Mouse (Mus musculus): Measurements from ENCODE around the gene Parg. TPM values are rescaled to one million over a fixed set of nuclear protein-coding genes. Genes with fewer than 3 reads are reported as not detected.
"Not testable (repeated sequence)": the region's sequence is repeated elsewhere in the genome, so short reads cannot be mapped to it uniquely, and the experiment has no call there.

Parg gene
- polyA plus RNA-seq, 1 experiment = 10.5 TPM

GRCm38 (mm10) chr14:32166840-32167239 is 34.9 kb upstream of the Parg start:
- Histone ChIP-seq H3K4me2 (ENCODE audit: low read depth) (peak overlapping the region; percentile 65), H3K79me2 (ENCODE audit: control insufficient read depth, insufficient read depth) (peaks cover 81% of the 10 kb centered on the region), H3K36me3 (ENCODE audit: control insufficient read depth, insufficient read depth) (peaks cover 4% of the 10 kb centered on the region), H3K27me3 (ENCODE audit: control insufficient read depth, insufficient read depth, insufficient read length) (no peaks in the 10 kb centered on the region), H3ac (ENCODE audit: control insufficient read depth, insufficient read length) (no peak overlapping the region), H3K4me3 (no peak overlapping the region)
- TF ChIP-seq TCF3 (IDR thresholded peaks at IDR 0.05; ENCODE audit: insufficient read length, low read depth) (no peak), POLR2A (IDR thresholded peaks at IDR 0.05; ENCODE audit: insufficient read length, low read depth) (no peak), MYOD1 (IDR thresholded peaks at IDR 0.05; ENCODE audit: control insufficient read depth in 1 of 3, insufficient read length in 2 of 3, low read depth in 2 of 3) (no peak), MAX (IDR thresholded peaks at IDR 0.05; ENCODE audit: low read depth) (no peak), REST (IDR thresholded peaks at IDR 0.05; ENCODE audit: insufficient read depth, insufficient read length) (no peak), E2F4 (IDR thresholded peaks at IDR 0.05; ENCODE audit: insufficient read depth) (no peak), CEBPB (IDR thresholded peaks at IDR 0.05; ENCODE audit: insufficient read depth, poor library complexity, severe bottlenecking) (no peak), MYOG (IDR thresholded peaks at IDR 0.05; ENCODE audit: control insufficient read depth in 1 of 3, insufficient read depth in 1 of 3, insufficient read length in 2 of 3, low read depth in 2 of 3) (no peak), USF1 (IDR thresholded peaks at IDR 0.05; ENCODE audit: low read depth) (no peak), SRF (IDR thresholded peaks at IDR 0.05; ENCODE audit: control insufficient read depth, insufficient read length, low read depth) (no peak)

DNA sequence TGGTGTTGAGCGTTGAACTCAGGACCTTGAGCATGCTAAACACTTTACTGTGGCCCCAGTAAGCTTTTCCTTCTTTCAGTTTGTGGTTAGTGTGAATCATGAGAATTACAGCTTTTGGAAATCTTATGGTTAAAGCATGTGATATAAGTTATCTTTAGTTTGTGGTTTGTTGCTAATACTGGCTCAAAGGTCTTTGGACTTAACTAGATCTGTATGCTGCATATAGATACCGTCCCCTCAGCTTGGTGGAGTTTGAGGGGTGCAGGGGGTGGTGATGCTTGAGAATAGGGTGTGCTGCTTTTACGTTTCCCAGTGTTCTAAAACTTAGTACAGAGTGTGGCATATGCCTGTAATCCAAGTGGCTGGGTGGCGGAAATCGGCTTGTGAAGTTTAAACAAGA is 34.4 kb upstream of the Parg start:
- H3K36me3 ChIP-seq (ENCODE audit: control insufficient read depth, insufficient read depth) = peaks cover 4% of the 10 kb centered on the region
- no peak for TF ChIP-seq MAX (IDR thresholded peaks at IDR 0.05; ENCODE audit: low read depth)
- H3K79me2 ChIP-seq (ENCODE audit: control insufficient read depth, insufficient read depth) = peaks cover 77% of the 10 kb centered on the region
- H3K4me3 ChIP-seq = no peak overlapping the region
- H3ac ChIP-seq (ENCODE audit: control insufficient read depth, insufficient read length) = no peak overlapping the region
- no peaks in the 10 kb centered on the region for H3K27me3 ChIP-seq (ENCODE audit: control insufficient read depth, insufficient read depth, insufficient read length)
- peak overlapping the region; percentile 65 for H3K4me2 ChIP-seq (ENCODE audit: low read depth)

- TF ChIP-seq POLR2AphosphoS2 (IDR thresholded peaks at IDR 0.05; ENCODE audit: insufficient read length, low read depth) (no peak), TCF12 (IDR thresholded peaks at IDR 0.05; ENCODE audit: insufficient read depth, poor library complexity, severe bottlenecking) (no peak), MAX (IDR thresholded peaks at IDR 0.05; ENCODE audit: low read depth) (no peak), CEBPB (IDR thresholded peaks at IDR 0.05; ENCODE audit: insufficient read depth, poor library complexity, severe bottlenecking) (no peak), REST (IDR thresholded peaks at IDR 0.05; ENCODE audit: insufficient read depth, insufficient read length) (no peak), POLR2A (IDR thresholded peaks at IDR 0.05; ENCODE audit: insufficient read length, low read depth) (no peak), TCF3 (IDR thresholded peaks at IDR 0.05; ENCODE audit: insufficient read length, low read depth) (no peak), MYOG (IDR thresholded peaks at IDR 0.05; ENCODE audit: control insufficient read depth in 1 of 3, insufficient read depth in 1 of 3, insufficient read length in 2 of 3, low read depth in 2 of 3) (no peak), SRF (IDR thresholded peaks at IDR 0.05; ENCODE audit: control insufficient read depth, insufficient read length, low read depth) (no peak), E2F4 (IDR thresholded peaks at IDR 0.05; ENCODE audit: insufficient read depth) (no peak), USF1 (IDR thresholded peaks at IDR 0.05; ENCODE audit: low read depth) (no peak), MYOD1 (IDR thresholded peaks at IDR 0.05; ENCODE audit: control insufficient read depth in 1 of 3, insufficient read length in 2 of 3, low read depth in 2 of 3) (no peak)
- Histone ChIP-seq H3ac (ENCODE audit: control insufficient read depth, insufficient read length) (no peak overlapping the region), H3K36me3 (ENCODE audit: control insufficient read depth, insufficient read depth) (peaks cover 15% of the 10 kb centered on the region), H3K27me3 (ENCODE audit: control insufficient read depth, insufficient read depth, insufficient read length) (no peaks in the 10 kb centered on the region), H3K4me3 (no peak overlapping the region), H3K79me2 (ENCODE audit: control insufficient read depth, insufficient read depth) (peaks cover 62% of the 10 kb centered on the region), H3K4me2 (ENCODE audit: low read depth) (no peak overlapping the region)
These were observed 33.0 kb upstream of the Parg start for GRCm38 (mm10) chr14:32168653-32169231.

GRCm38 (mm10) chr14:32170137-32170536 is 31.6 kb upstream of the Parg start:
- Histone ChIP-seq H3K79me2 (ENCODE audit: control insufficient read depth, insufficient read depth) (peaks cover 48% of the 10 kb centered on the region), H3ac (ENCODE audit: control insufficient read depth, insufficient read length) (no peak overlapping the region), H3K27me3 (ENCODE audit: control insufficient read depth, insufficient read depth, insufficient read length) (no peaks in the 10 kb centered on the region), H3K4me2 (ENCODE audit: low read depth) (no peak overlapping the region), H3K4me3 (no peak overlapping the region), H3K36me3 (ENCODE audit: control insufficient read depth, insufficient read depth) (peaks cover 21% of the 10 kb centered on the region)
- no peak for TF ChIP-seq MAX (IDR thresholded peaks at IDR 0.05; ENCODE audit: low read depth)
- TF ChIP-seq MYOG (IDR thresholded peaks at IDR 0.05; ENCODE audit: control insufficient read depth in 1 of 3, insufficient read depth in 1 of 3, insufficient read length in 2 of 3, low read depth in 2 of 3) = no peak
- TF ChIP-seq TCF12 (IDR thresholded peaks at IDR 0.05; ENCODE audit: insufficient read depth, poor library complexity, severe bottlenecking) = no peak
- TF ChIP-seq POLR2AphosphoS2 (IDR thresholded peaks at IDR 0.05; ENCODE audit: insufficient read length, low read depth) = no peak
- TF ChIP-seq E2F4 (IDR thresholded peaks at IDR 0.05; ENCODE audit: insufficient read depth) = no peak
- TF ChIP-seq SRF (IDR thresholded peaks at IDR 0.05; ENCODE audit: control insufficient read depth, insufficient read length, low read depth) = no peak
- no peak for TF ChIP-seq TCF3 (IDR thresholded peaks at IDR 0.05; ENCODE audit: insufficient read length, low read depth)
- no peak for TF ChIP-seq REST (IDR thresholded peaks at IDR 0.05; ENCODE audit: insufficient read depth, insufficient read length)
- TF ChIP-seq MYOD1 (IDR thresholded peaks at IDR 0.05; ENCODE audit: control insufficient read depth in 1 of 3, insufficient read length in 2 of 3, low read depth in 2 of 3) = no peak
- TF ChIP-seq POLR2A (IDR thresholded peaks at IDR 0.05; ENCODE audit: insufficient read length, low read depth) = no peak
- TF ChIP-seq CEBPB (IDR thresholded peaks at IDR 0.05; ENCODE audit: insufficient read depth, poor library complexity, severe bottlenecking) = no peak
- TF ChIP-seq USF1 (IDR thresholded peaks at IDR 0.05; ENCODE audit: low read depth) = no peak

GRCm38 (mm10) chr14:32175310-32175709 is 26.4 kb upstream of the Parg start:
- Histone ChIP-seq H3K36me3 (ENCODE audit: control insufficient read depth, insufficient read depth) (peaks cover 41% of the 10 kb centered on the region), H3K27me3 (ENCODE audit: control insufficient read depth, insufficient read depth, insufficient read length) (no peaks in the 10 kb centered on the region), H3ac (ENCODE audit: control insufficient read depth, insufficient read length) (no peak overlapping the region), H3K4me2 (ENCODE audit: low read depth) (no peak overlapping the region), H3K4me3 (no peak overlapping the region), H3K79me2 (ENCODE audit: control insufficient read depth, insufficient read depth) (peaks cover 3% of the 10 kb centered on the region)
- TF ChIP-seq POLR2AphosphoS2 (IDR thresholded peaks at IDR 0.05; ENCODE audit: insufficient read length, low read depth) (no peak), MYOD1 (IDR thresholded peaks at IDR 0.05; ENCODE audit: control insufficient read depth in 1 of 3, insufficient read length in 2 of 3, low read depth in 2 of 3) (no peak), TCF12 (IDR thresholded peaks at IDR 0.05; ENCODE audit: insufficient read depth, poor library complexity, severe bottlenecking) (no peak), POLR2A (IDR thresholded peaks at IDR 0.05; ENCODE audit: insufficient read length, low read depth) (no peak), MAX (IDR thresholded peaks at IDR 0.05; ENCODE audit: low read depth) (no peak), MYOG (IDR thresholded peaks at IDR 0.05; ENCODE audit: control insufficient read depth in 1 of 3, insufficient read depth in 1 of 3, insufficient read length in 2 of 3, low read depth in 2 of 3) (no peak), CEBPB (IDR thresholded peaks at IDR 0.05; ENCODE audit: insufficient read depth, poor library complexity, severe bottlenecking) (no peak), TCF3 (IDR thresholded peaks at IDR 0.05; ENCODE audit: insufficient read length, low read depth) (no peak), SRF (IDR thresholded peaks at IDR 0.05; ENCODE audit: control insufficient read depth, insufficient read length, low read depth) (no peak), USF1 (IDR thresholded peaks at IDR 0.05; ENCODE audit: low read depth) (no peak), REST (IDR thresholded peaks at IDR 0.05; ENCODE audit: insufficient read depth, insufficient read length) (no peak)

DNA sequence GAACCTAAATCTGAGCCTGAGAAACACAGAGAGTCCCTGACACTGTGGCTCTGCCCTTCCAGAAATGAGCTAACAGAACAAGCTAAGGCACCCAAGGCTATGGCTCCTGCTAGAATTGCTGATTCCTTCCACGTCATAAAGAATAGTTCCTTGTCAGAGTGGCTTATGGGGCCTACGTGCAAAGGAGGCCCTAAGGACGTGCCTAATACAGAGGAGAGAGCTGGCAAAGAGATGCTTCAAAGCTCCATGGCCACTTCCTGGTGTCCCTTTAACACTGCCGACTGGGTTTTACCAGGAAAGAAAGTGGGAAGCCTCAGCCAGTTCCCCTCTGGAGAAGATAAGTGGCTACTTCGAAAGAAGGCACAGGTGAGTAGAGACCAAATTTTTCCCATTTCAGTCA is 25.2 kb upstream of the Parg start:
- H3K4me3 ChIP-seq; H3ac ChIP-seq (ENCODE audit: control insufficient read depth, insufficient read length); H3K27me3 ChIP-seq (ENCODE audit: control insufficient read depth, insufficient read depth, insufficient read length); H3K79me2 ChIP-seq (ENCODE audit: control insufficient read depth, insufficient read depth); H3K4me2 ChIP-seq (ENCODE audit: low read depth): not testable (repeated sequence)
- peaks cover 46% of the 10 kb centered on the region for H3K36me3 ChIP-seq (ENCODE audit: control insufficient read depth, insufficient read depth)

Data from myocyte (in vitro differentiated cells).